Mouse (Mus musculus): ENCODE results near the gene Lypd6.

Gene Lypd6

DNA sequence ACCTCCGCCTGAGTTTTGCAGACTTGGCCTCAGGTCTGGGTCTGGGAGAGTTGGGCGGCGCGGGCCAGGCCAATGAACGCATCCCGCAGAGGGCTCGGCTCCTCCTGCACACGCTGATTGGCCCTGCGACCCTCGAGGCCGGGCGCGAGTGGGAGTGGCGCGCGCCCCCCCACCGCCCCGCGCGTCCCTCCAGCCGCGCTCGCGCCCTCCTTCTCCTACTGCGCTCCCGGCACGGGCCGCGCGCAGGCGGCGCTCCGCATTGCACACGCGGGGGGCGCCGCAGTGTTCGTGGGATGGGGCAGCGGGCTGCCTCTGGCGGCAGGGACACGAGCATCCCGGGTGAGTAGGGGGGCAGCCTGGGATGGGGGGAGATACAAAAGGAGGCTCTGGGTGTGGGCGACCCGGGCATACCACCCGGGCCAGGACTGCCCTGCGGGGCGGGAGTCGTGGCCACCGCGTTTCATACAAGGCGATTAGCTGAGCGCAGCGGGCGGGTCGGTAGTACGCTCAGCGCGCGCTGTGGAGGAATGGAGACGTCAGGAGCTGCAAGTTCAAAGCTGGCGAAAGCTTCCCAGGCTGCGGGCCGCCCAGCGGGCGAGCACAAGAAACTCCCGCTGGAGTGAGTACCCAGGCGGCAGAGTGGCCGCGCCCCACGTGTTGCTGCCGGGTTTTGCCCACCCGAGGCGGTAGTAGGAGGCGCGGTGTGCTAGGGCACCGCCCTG, at the start of gene Lypd6:
Lypd6 (plus strand) TSS at position 184 of the 722 bp plus-strand sequence.
- no peak for DNase-seq

DNA sequence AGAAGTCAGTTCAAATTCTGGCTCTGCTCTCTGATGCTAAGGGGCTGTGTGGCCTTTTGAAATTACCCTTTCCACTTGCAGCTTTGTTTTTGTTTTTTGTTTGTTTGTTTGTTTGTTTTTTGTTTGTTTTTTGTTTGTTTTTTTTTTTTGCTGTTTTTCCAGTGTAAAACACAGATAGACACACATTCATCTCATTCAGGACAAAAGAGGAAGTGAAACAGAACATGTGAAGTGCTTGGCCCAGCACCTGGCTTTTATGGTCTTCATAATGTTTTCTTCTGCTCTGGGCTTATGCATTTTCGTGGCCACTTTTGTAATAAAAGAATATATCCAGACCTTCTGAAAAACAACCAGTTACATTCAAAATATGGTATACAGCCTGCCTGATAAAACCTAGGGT, 46.8 kb upstream of the Lypd6 start:
- DNase-seq = no peak

DNA sequence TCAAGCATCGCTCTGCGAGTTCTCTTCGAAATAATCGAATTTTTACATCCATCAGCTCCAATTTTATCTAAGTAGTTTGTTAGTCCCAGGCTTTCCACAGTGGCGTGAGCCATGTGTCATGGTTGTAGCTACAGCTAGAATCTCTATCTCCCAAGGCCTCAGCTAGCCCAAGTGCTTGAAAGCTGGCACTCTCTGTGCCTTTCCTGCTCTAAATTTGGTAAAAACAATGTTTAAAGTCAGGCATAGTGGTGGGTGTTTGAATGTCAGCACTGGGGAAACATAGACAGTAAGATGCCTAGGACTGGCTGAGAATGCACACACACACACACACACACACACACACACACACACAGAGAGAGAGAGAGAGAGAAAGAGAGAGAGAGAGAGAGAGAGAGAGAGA, 40.7 kb upstream of the Lypd6 start:
- no peak for DNase-seq

DNA sequence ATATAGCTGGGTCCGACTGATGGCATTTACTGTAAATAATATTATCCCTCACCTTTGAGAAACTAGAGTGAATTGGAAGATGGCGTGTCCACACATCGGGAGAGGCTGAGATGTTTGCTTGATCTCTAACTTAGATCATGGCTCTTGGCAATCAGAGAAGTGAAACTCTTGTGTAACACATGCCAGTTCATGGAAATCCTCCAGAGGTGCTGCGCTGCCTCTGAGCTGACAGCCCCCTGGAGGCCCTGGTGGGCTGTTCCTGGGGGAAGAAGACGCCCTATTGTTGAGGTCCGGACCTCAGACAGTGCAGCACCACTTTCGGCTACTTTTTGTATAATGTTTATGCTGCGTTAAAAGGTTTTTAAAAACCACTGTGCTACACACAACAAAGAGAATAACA, 37.3 kb upstream of the Lypd6 start:
- no peak for DNase-seq

DNA sequence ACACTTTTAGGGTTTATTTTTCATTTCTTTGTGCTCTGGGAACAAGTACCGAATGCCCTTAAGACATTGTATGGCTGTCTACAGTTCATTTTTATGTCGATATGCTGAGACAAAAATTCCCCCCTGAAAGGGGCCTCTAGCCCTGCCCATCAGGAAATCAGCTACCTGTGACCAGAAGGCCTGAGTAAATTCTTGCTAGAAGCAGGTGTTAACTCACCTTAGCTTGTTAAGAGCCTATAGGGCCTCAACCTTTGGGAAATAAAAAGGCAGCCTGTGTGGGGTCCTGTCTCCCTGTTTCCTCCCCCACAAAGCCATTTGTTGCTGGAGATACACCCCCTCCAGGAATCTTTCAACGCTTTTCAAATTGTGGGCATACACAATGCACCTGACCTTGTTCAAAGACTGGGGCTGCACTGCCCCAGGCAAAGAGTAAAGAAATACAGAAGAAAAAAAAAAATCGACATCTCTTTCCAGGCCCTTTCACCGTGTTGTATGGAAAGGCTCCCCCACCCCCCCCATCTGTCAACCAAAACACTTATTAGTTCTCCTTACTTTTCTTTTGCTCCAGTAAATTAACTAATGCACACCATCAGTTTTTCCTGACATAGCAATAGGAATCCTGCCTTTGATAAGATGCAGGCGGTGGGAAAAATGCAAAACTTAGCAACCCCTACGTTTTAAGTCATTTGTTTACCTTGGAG, 21.9 kb upstream of the Lypd6 start:
- no peak for DNase-seq

DNA sequence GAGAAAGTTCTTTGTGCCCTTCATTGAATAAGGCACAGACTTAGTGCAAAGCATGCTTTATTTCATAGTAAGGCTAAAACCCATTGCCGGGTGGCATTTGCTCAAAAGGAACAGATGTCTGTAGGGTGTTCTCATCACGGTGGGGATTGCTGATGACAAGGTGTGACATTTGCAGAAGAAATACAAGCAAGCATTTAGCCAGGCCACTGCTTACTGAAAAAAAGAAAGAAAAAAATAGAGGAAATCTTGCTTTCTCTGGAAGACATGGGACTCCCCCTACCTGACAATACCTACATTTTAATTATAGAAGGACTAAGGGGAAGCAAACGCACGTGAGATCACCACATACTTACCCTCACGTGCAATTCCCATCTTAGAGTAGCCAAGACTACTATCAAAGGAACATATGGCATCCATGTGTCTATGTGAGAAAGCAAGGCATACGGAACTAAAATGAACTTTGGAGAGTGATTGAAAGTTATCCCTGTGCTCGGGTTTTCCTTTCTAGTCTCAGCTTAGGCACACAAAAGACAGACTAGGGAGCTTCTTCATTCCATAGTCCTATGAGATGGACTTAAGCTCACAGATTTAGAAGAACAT, 21.3 kb upstream of the Lypd6 start:
- DNase-seq = no peak

DNA sequence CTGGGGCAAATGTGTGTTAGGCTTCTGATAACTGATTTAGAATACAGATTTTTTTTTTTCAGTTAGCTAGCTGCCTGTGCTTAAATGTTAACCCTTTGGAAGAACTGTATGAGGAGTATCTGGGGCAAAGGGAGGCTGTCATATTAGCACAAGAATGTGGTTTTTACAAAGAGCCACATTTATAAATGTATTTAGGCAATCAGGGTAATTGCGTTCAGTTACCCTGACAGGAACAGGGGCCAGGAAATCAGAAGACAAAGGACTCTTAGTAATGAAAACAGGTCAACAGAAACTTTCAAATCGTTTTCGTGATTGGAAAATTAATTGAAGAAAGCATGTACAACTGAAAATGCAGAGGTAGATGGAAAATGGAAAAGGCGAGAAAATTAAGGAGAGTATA, 20.4 kb upstream of the Lypd6 start:
- no peak for DNase-seq

DNA sequence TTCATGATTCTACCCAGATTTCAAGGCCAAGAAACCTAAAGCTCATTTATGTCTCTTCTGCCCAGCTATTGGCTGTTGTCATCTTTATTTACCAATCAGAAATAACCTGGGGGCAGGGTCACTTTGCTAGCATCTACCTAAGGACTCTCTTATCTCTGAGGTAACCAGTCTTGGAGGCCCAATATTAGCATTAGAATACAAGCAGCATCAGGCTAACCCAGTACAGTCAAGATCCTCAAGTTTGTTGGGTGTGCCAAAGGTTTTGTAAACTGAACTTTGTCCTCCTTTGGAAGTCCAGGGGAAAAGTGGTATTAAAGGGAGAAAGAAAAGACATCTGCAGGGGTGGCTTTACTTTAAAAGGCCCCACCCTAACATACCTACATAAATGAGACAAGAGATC, 17.8 kb upstream of the Lypd6 start:
- DNase-seq = no peak

DNA sequence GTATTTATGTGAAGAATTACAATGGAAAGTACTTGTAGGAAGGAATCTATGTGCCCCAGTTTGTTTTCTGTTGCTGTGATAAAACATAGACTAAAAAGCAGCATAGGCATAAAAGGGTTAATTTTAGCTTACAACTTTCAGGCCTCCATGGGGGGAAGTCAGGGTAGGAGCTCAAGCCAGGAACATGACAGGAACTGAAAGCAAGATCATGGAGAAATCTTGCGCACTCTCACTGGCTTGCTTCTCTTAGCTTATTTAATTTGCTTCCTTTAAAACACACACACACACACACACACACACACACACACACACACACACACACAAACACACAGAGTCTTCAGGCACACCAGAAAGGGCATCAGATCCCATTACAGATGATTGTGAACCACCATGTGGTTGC, 12.3 kb upstream of the Lypd6 start:
- no peak for DNase-seq

DNA sequence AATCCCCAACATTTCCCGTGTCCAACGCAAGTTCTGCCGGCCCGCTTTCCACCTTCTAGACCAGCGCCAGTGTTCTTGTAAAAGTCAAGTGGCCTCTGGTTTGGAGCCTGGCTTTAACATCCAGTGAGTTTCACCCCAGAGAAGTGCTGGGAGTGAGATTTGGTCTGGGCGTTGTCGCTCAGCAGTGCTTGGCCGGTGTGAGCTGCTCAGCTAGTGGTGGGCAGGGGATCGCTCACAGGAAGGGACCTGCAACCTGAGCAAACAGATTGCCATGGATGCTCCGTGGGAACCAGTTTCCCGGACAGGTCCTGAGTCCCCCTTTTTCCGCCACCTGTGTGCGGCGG, 355 bp upstream of the Lypd6 start:
- DNase-seq = no peak

DNA sequence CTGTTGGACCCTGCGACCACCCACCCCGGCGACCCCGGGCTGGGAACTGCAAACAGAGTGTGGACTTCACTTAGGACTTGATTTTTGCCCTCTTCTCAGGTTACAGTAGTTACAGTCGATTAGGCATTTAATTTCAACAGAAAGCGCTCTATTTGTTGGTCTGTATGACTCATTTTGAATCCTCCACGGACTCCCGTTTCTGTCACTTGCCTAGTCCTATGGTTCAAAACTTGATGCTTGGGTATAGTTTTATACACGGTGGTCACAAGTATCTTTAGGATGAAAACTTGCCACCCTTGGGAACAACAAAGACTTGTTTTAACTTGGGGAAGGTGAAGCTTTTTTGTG, 713 bp downstream of the Lypd6 start:
- no peak for DNase-seq

DNA sequence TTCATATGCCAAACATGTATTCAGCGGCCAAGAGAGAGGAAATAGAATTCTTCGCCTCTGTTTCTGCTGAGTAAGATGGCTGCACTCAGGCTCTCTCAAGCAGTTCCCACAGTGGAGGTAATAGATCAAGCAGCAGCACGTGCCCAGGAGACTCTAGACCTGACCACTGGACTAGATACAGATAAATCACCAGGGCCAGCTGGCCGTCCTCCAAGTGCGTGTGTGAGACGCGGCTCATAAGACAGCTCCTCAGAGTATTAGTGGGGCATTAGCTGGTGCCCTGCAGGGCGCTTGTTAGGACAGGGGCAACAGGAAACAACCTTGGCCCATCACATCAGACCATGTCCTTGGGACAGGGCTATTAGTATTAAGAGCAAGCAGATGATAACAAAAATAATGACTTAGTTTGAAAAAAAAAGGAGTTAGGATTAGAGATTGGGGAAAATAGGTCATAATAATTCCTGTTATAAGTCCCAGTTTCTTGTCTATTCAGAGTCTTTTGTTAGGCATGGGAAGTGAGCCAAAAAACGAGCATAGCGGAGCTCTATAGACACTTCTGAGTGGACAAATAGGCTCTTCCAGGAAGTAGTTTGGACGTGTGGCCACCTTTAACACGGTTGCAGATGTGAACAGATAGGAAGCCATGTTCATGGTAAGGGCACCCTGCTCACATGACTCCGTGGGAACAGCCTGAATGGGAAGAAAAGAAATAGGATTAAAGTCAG, 3.5 kb downstream of the Lypd6 start:
- no peak for DNase-seq

DNA sequence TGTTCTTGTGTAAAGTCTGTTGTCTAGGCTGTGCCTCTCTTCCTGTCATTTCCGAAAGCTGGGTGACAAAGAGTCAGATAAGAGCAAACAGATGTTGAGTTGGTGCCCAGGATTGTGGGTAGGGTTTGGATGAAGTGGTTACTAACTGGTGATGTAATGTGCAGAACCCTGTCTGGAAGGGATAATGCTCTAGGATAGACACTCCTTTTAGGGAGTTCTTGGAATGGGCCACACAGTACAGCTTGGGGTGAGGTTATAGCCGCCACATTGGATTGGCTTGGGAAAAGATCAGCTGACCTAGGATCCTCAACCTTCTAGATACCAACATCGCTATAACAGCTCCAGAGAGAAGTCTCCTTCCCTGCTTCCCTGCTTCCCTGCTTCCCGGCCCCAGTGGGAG, 5.9 kb downstream of the Lypd6 start:
- DNase-seq = no peak

DNA sequence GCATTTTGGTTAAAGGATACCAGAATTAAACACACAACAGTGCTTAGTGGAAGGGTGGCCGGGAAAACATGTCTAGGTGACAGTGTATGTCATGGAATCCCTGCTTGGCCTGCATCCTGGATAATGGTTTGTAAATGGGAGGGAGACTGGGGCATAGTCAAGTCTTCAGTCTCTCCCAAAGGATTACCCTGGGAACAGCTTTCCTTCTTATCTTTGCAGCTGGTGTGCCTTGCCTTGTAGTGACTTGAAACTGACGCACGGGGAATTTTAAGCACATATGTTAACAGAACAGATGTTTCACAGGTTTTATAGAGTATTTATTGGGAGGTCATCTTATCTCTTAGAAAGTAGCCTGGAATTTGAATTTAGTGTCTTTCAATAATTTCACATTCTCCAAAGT, 18.5 kb downstream of the Lypd6 start:
- DNase-seq = no peak

DNA sequence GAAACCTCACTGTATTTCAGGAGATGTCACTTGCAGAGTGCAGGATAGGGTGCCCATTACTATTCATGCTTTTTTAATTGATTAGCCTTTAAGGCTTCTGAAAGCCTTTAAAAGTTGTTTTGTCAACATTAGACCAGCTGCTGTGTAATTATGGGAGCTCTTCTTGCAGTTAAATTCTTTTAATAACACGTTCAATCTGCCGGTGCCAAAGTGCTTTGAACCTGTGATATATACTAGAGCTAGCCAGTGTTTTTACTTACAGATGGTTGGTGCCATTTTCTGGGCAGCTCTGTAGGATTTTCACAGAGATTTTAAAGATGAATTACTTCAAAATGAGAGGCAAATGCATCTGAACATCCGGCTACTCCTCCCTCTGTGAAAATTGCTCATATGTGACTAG, 21.5 kb downstream of the Lypd6 start:
- DNase-seq = no peak

DNA sequence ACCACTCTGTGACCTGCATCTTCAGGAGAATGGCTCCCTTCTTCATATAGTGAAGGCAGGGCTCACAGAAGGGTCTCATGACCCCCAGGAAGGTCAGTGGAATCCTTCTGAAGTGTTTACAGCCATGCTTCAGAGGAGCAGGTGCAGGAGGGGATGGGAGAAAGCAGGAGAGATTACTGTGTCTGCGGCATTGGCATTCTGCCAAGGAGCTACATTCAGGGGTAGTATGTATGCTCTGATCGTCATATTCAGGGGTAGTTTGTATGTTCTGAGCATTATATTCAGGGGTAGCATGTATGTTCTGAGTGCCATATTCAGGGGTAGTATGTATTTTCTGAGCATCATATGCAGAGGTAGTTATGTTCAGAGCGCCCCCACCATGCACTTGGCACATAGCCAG, 30.1 kb downstream of the Lypd6 start:
- DNase-seq = no peak

DNA sequence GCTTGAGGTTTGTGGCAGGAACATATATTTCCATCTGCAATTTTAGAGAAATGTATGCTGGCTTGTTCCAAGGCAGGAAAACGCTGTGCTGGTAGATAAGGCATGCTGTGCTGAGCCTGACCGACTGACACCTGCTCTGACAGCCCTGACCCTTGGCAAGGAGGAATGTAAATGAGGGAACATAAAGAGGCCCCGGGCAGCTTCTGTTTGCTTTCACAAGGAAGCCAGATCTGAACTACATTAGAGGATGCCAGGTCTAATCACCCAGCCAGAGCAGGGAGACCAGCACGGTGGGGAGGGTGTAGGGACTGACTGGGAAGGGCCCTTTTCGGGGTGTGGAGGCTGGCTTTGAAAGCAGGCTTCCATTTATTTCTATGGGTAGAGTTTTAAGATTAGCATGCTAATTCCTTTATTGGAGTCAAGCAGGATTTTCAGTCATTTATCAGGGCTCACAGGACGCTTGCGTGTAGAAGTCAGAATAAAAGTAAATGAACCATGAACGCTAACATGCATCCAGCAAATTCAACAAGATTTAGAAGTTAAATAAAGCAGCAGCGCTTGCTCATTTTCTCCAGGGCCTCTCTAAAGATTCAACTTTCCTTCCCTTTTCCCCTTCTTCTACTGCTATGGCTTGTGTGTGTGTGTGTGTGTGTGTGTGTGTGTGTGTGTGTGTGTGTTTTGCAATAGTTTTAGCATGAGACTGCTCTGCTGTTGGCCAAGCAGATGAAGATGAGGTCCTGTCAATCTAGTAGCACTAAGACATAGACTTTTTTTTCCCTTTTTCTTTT, 34.3 kb downstream of the Lypd6 start:
- DNase-seq = no peak

DNA sequence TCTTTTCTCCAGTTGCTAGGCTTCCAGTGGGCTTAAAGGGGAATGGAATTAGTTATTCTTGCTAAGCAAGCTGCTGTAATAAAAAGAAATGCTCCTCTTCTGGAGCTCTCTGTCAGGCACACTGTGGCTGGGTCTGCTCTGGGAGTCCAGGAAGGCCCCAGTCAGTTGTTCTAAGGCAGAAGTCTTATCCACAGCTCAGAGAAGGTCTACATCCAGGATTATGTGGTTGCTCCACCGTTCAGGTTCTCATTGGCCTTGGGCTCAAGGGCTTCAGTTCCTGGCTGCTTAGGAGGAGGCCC, 34.9 kb downstream of the Lypd6 start:
- no peak for DNase-seq

DNA sequence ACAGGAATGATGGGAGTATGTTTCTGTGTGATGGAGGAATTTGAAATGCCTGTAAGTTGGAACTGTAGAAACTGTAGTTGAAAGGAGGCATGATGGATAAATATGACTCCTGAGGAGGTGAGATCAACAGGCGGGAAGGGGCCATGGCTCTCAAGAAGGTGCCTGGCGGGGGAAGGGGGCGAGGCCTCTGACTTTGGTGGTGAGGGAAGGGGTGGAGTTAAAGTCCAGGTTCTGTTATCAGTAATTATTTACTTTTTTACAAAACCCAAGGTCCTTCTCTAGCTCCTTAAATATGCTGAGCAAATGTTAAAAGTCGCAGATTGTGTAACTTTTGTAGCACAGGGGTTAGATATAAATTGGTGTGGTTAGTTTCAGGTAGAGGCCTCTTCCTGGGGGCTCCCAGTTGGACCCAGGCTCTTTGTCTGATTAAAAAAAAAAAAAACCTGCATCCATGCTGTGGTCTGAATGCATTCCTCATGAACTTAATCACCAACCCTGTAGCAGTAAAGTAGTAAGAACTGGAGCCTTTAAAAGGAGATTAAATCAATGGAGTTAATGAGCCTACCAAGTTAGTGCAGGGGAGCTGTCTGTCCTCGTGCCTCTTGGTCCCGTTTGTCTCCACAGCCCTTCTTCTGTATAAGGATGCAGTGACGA, 37.7 kb downstream of the Lypd6 start:
- DNase-seq = no peak

DNA sequence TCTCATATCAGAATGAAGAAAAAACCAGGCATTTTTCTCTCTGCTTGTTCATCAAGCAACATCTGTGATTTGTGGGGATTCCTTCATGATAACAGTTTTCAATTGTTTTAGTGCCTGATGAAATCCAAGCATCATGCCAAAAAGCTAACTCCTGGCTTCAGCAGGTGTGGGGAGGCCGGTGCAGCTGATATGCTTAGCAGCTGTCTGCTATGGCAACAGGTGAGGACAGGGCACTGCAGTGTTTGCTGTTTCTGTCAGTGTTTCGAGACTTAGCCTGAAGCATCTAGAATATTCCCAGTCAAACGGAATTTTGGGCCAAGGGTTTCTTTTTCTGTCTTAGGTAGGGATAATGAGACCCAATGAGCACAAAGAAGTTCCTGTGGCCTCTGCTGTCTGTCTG, 39.4 kb downstream of the Lypd6 start:
- no peak for DNase-seq

DNA sequence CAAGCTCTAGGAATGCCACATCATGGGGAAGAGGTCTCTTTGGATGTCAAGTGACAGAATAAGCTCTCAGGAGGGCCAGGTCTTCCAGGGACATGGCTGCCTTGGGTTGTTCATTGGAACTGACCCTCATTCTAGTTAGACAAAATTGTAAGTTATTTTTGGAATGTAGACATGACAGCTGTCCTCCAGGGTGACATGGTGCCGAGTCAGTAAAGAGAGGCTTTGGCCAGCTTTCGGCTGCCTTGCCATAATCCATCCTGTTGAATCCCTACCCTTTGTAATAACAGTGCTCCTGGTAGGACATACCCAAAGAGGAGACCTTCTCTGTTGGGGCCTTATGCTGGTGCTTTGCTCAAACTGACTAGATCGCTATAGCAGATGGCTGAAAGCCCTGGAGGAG, 39.8 kb downstream of the Lypd6 start:
- DNase-seq = no peak

DNA sequence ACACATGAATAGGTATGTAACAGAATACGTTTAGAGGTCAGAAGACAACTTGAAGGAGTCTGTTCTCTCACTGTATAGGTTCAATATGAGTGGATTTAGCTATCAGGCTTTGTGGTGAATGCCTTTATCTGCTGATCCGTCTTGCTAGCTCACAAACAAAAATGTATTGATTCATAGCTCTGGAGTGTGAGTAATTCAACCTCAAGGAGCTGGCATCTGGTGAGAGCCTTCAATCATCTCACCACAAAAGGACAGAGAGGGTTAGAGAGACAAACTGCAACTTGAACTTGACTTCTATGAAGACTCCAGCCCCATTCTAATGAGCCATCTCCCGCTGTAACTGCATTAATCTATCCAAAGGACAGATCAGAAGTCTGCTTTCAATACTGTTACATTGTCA, 40.6 kb downstream of the Lypd6 start:
- DNase-seq = no peak

DNA sequence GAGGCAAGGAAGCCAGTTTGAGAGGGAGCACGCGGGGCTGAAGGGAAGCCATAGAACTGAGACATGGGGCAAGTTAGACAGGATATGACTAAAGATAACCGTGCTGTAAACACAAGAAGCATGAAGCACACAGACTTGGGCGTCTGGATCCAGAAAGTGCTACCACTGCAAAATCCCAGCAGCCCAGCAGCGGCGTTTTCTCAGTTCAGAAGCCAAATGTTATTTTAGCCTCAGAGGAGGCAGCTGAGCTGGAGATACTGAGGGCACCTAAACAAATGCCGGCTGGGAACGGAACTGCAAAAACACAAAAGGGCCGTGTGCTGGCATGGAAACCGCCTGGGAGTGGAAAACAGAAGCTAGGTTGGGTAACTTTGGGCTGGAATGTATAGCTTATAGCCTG, 43.9 kb downstream of the Lypd6 start:
- no peak for DNase-seq

Measured in thymus, adult 18-20 months (tissue).